Mouse (Mus musculus) heart, embryonic 13.5 days (tissue): ENCODE data around the gene Lcn8. TPM values are rescaled to one million over a fixed set of nuclear protein-coding genes. Genes with fewer than 3 reads are reported as not detected.

Experiments
- ATAC-seq: fragments of 200-750 bp; cut with Nextera tagmentation; 2 replicates; pipeline ENCODE4 v1.8.0; 2017; ENCODE audit warnings: moderate TSS enrichment; ENCODE audit not compliant: insufficient number of reproducible peaks, low FRiP score, low TSS enrichment; ENCODE audit errors: extremely low read depth
- H3K27ac ChIP-seq: fragments of 300-500 bp; sonication (generic); replicated peaks from 2 replicates; pipeline ENCODE4 v1.5.1; 2015; ENCODE audit warnings: moderate library complexity, mild to moderate bottlenecking, inconsistent platforms
- H3K27me3 ChIP-seq: fragments of 300-500 bp; sonication (generic); replicated peaks from 2 replicates; pipeline ENCODE4 v1.6.1; 2015; ENCODE audit warnings: mild to moderate bottlenecking, inconsistent platforms
- H3K36me3 ChIP-seq: fragments of 300-500 bp; sonication (generic); 2 replicates; pipeline ENCODE4 v1.6.1; 2015; ENCODE audit warnings: mild to moderate bottlenecking, inconsistent platforms
- H3K4me1 ChIP-seq: fragments of 300-500 bp; sonication (generic); 2 replicates; pipeline ENCODE4 v1.6.1; 2015; ENCODE audit warnings: inconsistent platforms
- H3K4me2 ChIP-seq: fragments of 300-500 bp; sonication (generic); 2 replicates; pipeline ENCODE4 v1.6.1; 2015; ENCODE audit warnings: inconsistent platforms, mild to moderate bottlenecking, moderate library complexity
- H3K4me3 ChIP-seq: fragments of 300-500 bp; sonication (generic); 2 replicates; pipeline ENCODE4 v1.5.1; 2015; ENCODE audit warnings: moderate library complexity, mild to moderate bottlenecking, inconsistent platforms
- H3K9ac ChIP-seq: fragments of 300-500 bp; sonication (generic); 2 replicates; pipeline ENCODE4 v1.6.1; 2015; ENCODE audit warnings: inconsistent platforms, mild to moderate bottlenecking, moderate library complexity
- H3K9me3 ChIP-seq: fragments of 300-500 bp; sonication (generic); 2 replicates; pipeline ENCODE4 v1.6.1; 2016; ENCODE audit warnings: inconsistent platforms
- WGBS: fragments of 180-500 bp; shearing (Covaris S2); methylation state at CpG from one replicate; pipeline ENCODE4 v1.1.7; 2015; ENCODE audit warnings: mixed read lengths; 5-methylcytosine and 5-hydroxymethylcytosine counted together
- polyA plus RNA-seq: library from polyadenylated mRNA; unstranded; fragments of >200 nt; fragmentation: Nextera tagmentation; extraction: Ambion mirVana; gene quantifications from 2 replicates; pipeline ENCODE4 v1.2.1, GENCODE M21; 2015

Gene Lcn8
- polyA plus RNA-seq, 1 experiment from 2014 or later = not detected

- Histone ChIP-seq H3K4me3 (no peak overlapping the region), H3K4me1 (no peaks in the 10 kb centered on the region), H3K36me3 (no peaks in the 10 kb centered on the region), H3K4me2 (no peak overlapping the region), H3K27me3 (peaks cover 9% of the 10 kb centered on the region; the same call in 1 of the 2 replicates), H3K27ac (no peak overlapping the region), H3K9me3 (no peaks in the 10 kb centered on the region), H3K9ac (no peak overlapping the region)
- 48% methylated on average over 4 of the region's 4 CpGs for WGBS
- no peak for ATAC-seq
Measured at GRCm38 (mm10) chr2:25628738-25629137, 24.2 kb upstream of the Lcn8 start.

- Histone ChIP-seq H3K4me2 (no peak overlapping the region), H3K36me3 (no peaks in the 10 kb centered on the region), H3K27me3 (peaks cover 3% of the 10 kb centered on the region; the same call in 1 of the 2 replicates), H3K9ac (no peak overlapping the region), H3K9me3 (no peaks in the 10 kb centered on the region), H3K4me1 (no peaks in the 10 kb centered on the region), H3K27ac (no peak overlapping the region), H3K4me3 (no peak overlapping the region)
- 69% methylated on average over 3 of the region's 3 CpGs for WGBS
- no peak for ATAC-seq
Measured at GRCm38 (mm10) chr2:25633616-25634015, 19.3 kb upstream of the Lcn8 start.

- H3K4me2 ChIP-seq = no peak overlapping the region
- H3K4me3 ChIP-seq = no peak overlapping the region
- WGBS = 34% methylated on average over 1 of the region's 1 CpGs
- H3K4me1 ChIP-seq = no peaks in the 10 kb centered on the region
- no peaks in the 10 kb centered on the region for H3K9me3 ChIP-seq
- H3K27me3 ChIP-seq = peaks cover 3% of the 10 kb centered on the region; the same call in 1 of the 2 replicates
- H3K27ac ChIP-seq = no peak overlapping the region
- no peak overlapping the region for H3K9ac ChIP-seq
- no peaks in the 10 kb centered on the region for H3K36me3 ChIP-seq
- ATAC-seq = no peak
Measured at GRCm38 (mm10) chr2:25634046-25634445, 18.9 kb upstream of the Lcn8 start.

- H3K36me3 ChIP-seq = no peaks in the 10 kb centered on the region
- ATAC-seq = no peak
- H3K27ac ChIP-seq = no peak overlapping the region
- H3K4me3 ChIP-seq = no peak overlapping the region
- 13% methylated on average over 6 of the region's 6 CpGs for WGBS
- no peak overlapping the region for H3K9ac ChIP-seq
- H3K4me2 ChIP-seq = no peak overlapping the region
- no peaks in the 10 kb centered on the region for H3K4me1 ChIP-seq
- H3K27me3 ChIP-seq = no peaks in the 10 kb centered on the region
- H3K9me3 ChIP-seq = no peaks in the 10 kb centered on the region
Measured at GRCm38 (mm10) chr2:25639890-25640289, 13.0 kb upstream of the Lcn8 start.

GRCm38 (mm10) chr2:25654502-25654901 lies 1.6 kb downstream of the Lcn8 start:
- Histone ChIP-seq H3K9ac (no peak overlapping the region), H3K4me2 (no peak overlapping the region), H3K27ac (no peak overlapping the region)

GRCm38 (mm10) chr2:25656691-25657090 lies 3.8 kb downstream of the Lcn8 start:
- no peaks in the 10 kb centered on the region for H3K4me1 ChIP-seq
- H3K9ac ChIP-seq = no peak overlapping the region
- H3K4me3 ChIP-seq = no peak overlapping the region
- H3K4me2 ChIP-seq = no peak overlapping the region
- 73% methylated on average over 4 of the region's 4 CpGs for WGBS
- ATAC-seq = no peak
- H3K27ac ChIP-seq = no peak overlapping the region
- peaks cover 23% of the 10 kb centered on the region for H3K27me3 ChIP-seq
- no peaks in the 10 kb centered on the region for H3K9me3 ChIP-seq
- no peaks in the 10 kb centered on the region for H3K36me3 ChIP-seq

More at GRCm38 (mm10) chr2:25654502-25654901, 1.6 kb downstream of the Lcn8 start:
- Histone ChIP-seq H3K4me1 (no peaks in the 10 kb centered on the region), H3K4me3 (no peak overlapping the region), H3K9me3 (no peaks in the 10 kb centered on the region), H3K36me3 (no peaks in the 10 kb centered on the region), H3K27me3 (peaks cover 28% of the 10 kb centered on the region)
- WGBS = 38% methylated on average over 1 of the region's 1 CpGs
- no peak for ATAC-seq

GRCm38 (mm10) chr2:25657246-25657645 lies 4.3 kb downstream of the Lcn8 start:
- H3K27me3 ChIP-seq = peaks cover 23% of the 10 kb centered on the region
- ATAC-seq = no peak

GRCm38 (mm10) chr2:25657652-25658051 lies 4.7 kb downstream of the Lcn8 start, which contains the start of gene Lcn5:
Gene Lcn5, plus strand, starts transcription at chr2:25657952.
- Histone ChIP-seq H3K27me3 (peaks cover 23% of the 10 kb centered on the region), H3K27ac (no peak within 1 kb of the TSS)
- ATAC-seq = no peak

More at GRCm38 (mm10) chr2:25657246-25657645, 4.3 kb downstream of the Lcn8 start:
- Histone ChIP-seq H3K4me1 (no peaks in the 10 kb centered on the region), H3K36me3 (no peaks in the 10 kb centered on the region), H3K4me2 (no peak overlapping the region), H3K4me3 (no peak overlapping the region), H3K27ac (no peak overlapping the region), H3K9ac (no peak overlapping the region), H3K9me3 (no peaks in the 10 kb centered on the region)
- 67% methylated on average over 4 of the region's 4 CpGs for WGBS

GRCm38 (mm10) chr2:25660279-25660678 lies 7.4 kb downstream of the Lcn8 start:
- Histone ChIP-seq H3K36me3 (no peaks in the 10 kb centered on the region), H3K4me3 (no peak overlapping the region), H3K27me3 (peaks cover 7% of the 10 kb centered on the region; the same call in 1 of the 2 replicates), H3K27ac (no peak overlapping the region), H3K4me2 (no peak overlapping the region), H3K9me3 (no peaks in the 10 kb centered on the region), H3K4me1 (no peaks in the 10 kb centered on the region), H3K9ac (no peak overlapping the region)
- WGBS = 80% methylated on average over 8 of the region's 8 CpGs
- no peak for ATAC-seq

More at GRCm38 (mm10) chr2:25657652-25658051, 4.7 kb downstream of the Lcn8 start, which contains the start of gene Lcn5:
- Histone ChIP-seq H3K9ac (no peak within 1 kb of the TSS), H3K4me3 (no peak within 1 kb of the TSS), H3K4me2 (no peak within 1 kb of the TSS), H3K36me3 (no peaks in the 10 kb centered on the region), H3K4me1 (no peaks in the 10 kb centered on the region), H3K9me3 (no peaks in the 10 kb centered on the region)

GRCm38 (mm10) chr2:25661245-25661970 lies 8.5 kb downstream of the Lcn8 start:
- Histone ChIP-seq H3K9ac (no peak overlapping the region), H3K4me3 (no peak overlapping the region), H3K4me1 (no peaks in the 10 kb centered on the region), H3K36me3 (no peaks in the 10 kb centered on the region), H3K9me3 (no peaks in the 10 kb centered on the region), H3K4me2 (no peak overlapping the region), H3K27me3 (no peaks in the 10 kb centered on the region), H3K27ac (no peak overlapping the region)
- ATAC-seq = no peak
- WGBS = 72% methylated on average over 6 of the region's 6 CpGs

GRCm38 (mm10) chr2:25663511-25663910 lies 10.6 kb downstream of the Lcn8 start:
- Histone ChIP-seq H3K4me2 (no peak overlapping the region), H3K4me1 (no peaks in the 10 kb centered on the region), H3K36me3 (no peaks in the 10 kb centered on the region), H3K27me3 (peaks cover 5% of the 10 kb centered on the region; the same call in 1 of the 2 replicates), H3K4me3 (no peak overlapping the region), H3K9me3 (no peaks in the 10 kb centered on the region), H3K9ac (no peak overlapping the region), H3K27ac (no peak overlapping the region)
- WGBS = 68% methylated on average over 1 of the region's 1 CpGs
- no peak for ATAC-seq

GRCm38 (mm10) chr2:25664125-25664524 lies 11.2 kb downstream of the Lcn8 start:
- no peak overlapping the region for H3K4me3 ChIP-seq
- H3K27me3 ChIP-seq = peaks cover 5% of the 10 kb centered on the region; the same call in 1 of the 2 replicates
- H3K36me3 ChIP-seq = no peaks in the 10 kb centered on the region
- H3K27ac ChIP-seq = no peak overlapping the region
- WGBS = 76% methylated on average over 5 of the region's 5 CpGs
- H3K4me2 ChIP-seq = no peak overlapping the region
- H3K9ac ChIP-seq = no peak overlapping the region
- H3K4me1 ChIP-seq = no peaks in the 10 kb centered on the region
- ATAC-seq = no peak
- no peaks in the 10 kb centered on the region for H3K9me3 ChIP-seq
